Mouse (Mus musculus) right cerebral cortex, postnatal 36 days (tissue): ENCODE data around the gene Zmpste24.
"Not testable (repeated sequence)": the region's sequence is repeated elsewhere in the genome, so short reads cannot be mapped to it uniquely, and the experiment has no call there.

Source experiments
- DNase-seq, 2 experiments: peaks; one replicate each; pipeline ENCODE4 v3.0.0; 2022; ENCODE audit warnings: low spot score in 2 of 2, mixed read lengths in 1 of 2

The Zmpste24 gene

GRCm38 (mm10) chr4:121097650-121098378 lies at the start of gene Zmpste24:
Zmpste24 (minus strand) TSS chr4:121098241.
- peak; percentile 77 to 83 for DNase-seq

- no peak for DNase-seq
These were observed 11.1 kb upstream of the Zmpste24 start, which contains the start of gene Tmco2 for GRCm38 (mm10) chr4:121109126-121109525. Tmco2 (minus strand) TSS chr4:121109226.

- peak; percentile 68 to 85 for DNase-seq
These were observed 5.3 kb upstream of the Zmpste24 start for GRCm38 (mm10) chr4:121103304-121103703.

GRCm38 (mm10) chr4:121090211-121090610 lies 7.8 kb downstream of the Zmpste24 start:
- no peak for DNase-seq

- DNase-seq, result no peak
These were observed 9.3 kb downstream of the Zmpste24 start for GRCm38 (mm10) chr4:121088696-121089095.

- no peak for DNase-seq
These were observed 13.5 kb downstream of the Zmpste24 start for GRCm38 (mm10) chr4:121084506-121084905.

GRCm38 (mm10) chr4:121080395-121080794 lies 17.6 kb downstream of the Zmpste24 start:
- DNase-seq, result no peak

- DNase-seq, result no peak
These were observed 20.0 kb downstream of the Zmpste24 start for GRCm38 (mm10) chr4:121077915-121078646.

GRCm38 (mm10) chr4:121074250-121074649 lies 23.8 kb downstream of the Zmpste24 start:
- DNase-seq, result no peak

- no peak for DNase-seq
These were observed 32.7 kb downstream of the Zmpste24 start for GRCm38 (mm10) chr4:121065336-121065735.

GRCm38 (mm10) chr4:121059218-121059617 lies 38.8 kb downstream of the Zmpste24 start:
- DNase-seq, result not testable (repeated sequence)

GRCm38 (mm10) chr4:121057032-121057431 lies 41.0 kb downstream of the Zmpste24 start:
- DNase-seq, result no peak

GRCm38 (mm10) chr4:121056342-121056741 lies 41.7 kb downstream of the Zmpste24 start:
- DNase-seq, result no peak

- peak in 1 of 2 experiments; percentile 28 for DNase-seq
These were observed 45.4 kb downstream of the Zmpste24 start for GRCm38 (mm10) chr4:121052454-121053323.

GRCm38 (mm10) chr4:121051863-121052262 lies 46.2 kb downstream of the Zmpste24 start:
- no peak for DNase-seq

- DNase-seq, result no peak
These were observed 55.1 kb downstream of the Zmpste24 start for GRCm38 (mm10) chr4:121042946-121043345.

GRCm38 (mm10) chr4:121042472-121042871 lies 55.6 kb downstream of the Zmpste24 start:
- no peak for DNase-seq

- DNase-seq, result peak; percentile 48 to 64
These were observed 57.0 kb downstream of the Zmpste24 start for GRCm38 (mm10) chr4:121040897-121041671.

- DNase-seq, result no peak
These were observed 57.7 kb downstream of the Zmpste24 start for GRCm38 (mm10) chr4:121040323-121040722.

- DNase-seq, result no peak
These were observed 58.5 kb downstream of the Zmpste24 start, which contains the start of gene Col9a2 for GRCm38 (mm10) chr4:121039331-121040115. Col9a2 (plus strand) TSS chr4:121039385.
